Mouse (Mus musculus) frontal cortex, postnatal 14 days (tissue): ENCODE measurements around the gene Cd68.

Experiments used
- DNase-seq, 2 experiments: peaks; one replicate each; pipeline ENCODE4 v3.0.0; 2022; ENCODE audit warnings: low spot score in 2 of 2

The Cd68 gene

DNA sequence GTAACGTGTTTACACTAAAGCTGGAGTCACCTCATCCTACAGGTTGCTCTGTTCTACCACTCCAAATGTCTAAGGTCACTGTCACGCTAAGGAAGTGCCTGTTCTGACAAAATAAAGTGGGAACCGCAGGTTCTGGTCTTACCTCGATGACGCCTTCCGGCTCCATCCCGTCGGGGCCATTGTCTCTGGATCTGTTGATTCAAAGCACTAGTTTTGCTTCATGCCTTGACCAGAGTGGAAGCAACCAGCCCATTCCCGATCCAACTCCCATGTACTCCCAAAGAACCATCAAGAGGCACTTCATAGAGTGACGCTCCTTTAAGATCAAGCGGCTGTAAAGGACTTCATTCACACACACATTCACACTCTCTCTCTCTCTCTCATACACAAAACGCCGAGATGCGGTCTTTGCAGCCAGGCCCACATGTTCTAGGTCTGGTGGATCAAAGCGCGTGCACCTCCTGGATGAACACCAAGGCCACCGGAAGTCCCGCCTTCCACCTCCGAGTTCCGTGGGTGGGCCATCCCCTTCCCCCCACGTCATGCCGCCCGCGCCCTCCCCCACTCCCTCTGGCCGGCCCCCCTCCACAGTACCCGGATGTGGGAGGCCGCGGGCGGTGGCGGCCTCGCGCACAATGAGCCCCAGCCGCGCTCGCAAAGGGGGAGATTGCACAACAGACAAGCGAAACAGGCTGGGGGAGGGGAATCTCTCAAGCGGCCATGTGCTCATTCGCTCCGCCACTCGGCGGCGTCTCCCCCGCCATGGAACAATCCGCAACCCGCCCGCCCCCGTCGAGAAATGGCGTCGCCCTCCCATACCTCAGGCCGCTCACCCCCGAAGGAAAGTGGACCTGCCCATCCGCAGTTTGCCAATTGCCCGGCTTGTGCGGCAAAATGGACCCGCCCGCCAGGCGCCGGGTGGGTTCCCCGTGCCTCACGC is 5.1 kb upstream of the Cd68 start:
- DNase-seq = peak; percentile 84 to 88

DNA sequence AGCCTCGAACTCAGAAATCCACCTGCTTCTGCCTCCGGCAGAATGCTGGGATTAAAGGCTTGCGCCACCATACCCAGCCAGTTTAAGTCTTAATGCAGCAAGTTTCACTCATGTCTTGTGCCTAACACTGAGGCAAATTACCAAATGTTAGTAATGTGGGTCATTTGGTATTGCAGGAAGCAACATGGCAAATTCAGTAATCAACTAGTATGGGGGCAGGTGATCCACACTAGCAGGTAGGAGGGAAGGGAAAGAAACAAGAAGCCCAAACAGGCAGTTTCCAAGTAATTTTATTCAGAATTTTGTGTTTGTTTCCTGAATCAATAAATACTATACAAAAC is 682 bp upstream of the Cd68 start:
- DNase-seq = no peak

DNA sequence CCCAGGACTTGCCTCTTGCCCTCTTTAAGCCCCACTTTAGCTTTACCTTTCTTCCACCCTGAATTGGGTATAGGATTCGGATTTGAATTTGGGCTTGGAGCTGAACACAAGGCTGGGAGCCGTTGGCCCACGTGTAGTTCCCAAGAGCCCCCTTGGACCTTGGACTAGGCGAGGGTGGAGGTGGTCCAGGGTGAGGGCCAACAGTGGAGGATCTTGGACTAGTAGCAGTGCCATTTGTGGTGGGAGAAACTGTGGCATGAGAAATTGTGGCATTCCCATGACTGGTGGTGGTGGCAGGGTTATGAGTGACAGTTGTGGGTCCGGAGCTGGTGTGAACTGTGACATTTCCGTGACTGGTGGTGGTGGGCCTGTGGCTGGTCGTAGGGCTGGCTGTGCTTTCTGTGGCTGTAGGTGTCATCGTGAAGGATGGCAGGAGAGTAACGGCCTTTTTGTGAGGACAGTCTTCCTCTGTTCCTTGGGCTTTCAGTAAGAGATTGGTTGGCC is 444 bp downstream of the Cd68 start:
- no peak for DNase-seq

DNA sequence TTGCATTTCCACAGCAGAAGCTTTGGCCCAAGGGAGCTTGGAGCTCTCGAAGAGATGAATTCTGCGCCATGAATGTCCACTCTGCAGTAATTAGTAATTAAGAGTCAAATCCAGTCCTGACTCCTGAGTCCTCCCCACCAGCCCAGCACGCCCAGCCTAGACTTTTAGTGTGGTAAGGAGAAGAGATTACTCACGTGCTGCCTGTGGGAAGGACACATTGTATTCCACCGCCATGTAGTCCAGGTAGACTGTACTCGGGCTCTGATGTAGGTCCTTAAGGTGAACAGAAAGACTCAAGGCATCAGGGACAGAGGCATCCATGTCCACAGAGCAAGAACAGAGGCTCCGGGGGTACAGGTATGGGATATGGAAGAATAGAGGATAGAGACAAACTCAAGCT is 1.1 kb downstream of the Cd68 start:
- no peak for DNase-seq

DNA sequence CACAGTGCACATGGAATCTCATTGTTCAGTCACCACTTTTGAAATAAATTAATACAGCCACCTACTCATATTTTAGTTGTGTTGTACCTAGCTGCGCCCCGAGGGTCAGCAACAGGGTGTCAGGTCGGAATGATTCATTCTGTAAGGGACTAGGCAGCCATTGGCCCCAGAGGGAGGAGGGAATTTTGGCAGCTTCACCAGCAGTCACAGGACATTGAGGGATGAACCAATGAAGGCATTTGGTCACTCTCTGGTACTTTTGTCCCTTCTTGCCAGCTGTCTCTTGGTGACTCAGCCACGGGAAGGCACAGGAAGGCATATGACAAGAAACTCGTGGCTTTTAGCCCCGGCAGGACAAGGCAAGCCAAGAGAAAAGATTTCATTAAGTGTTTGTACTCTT is 2.2 kb downstream of the Cd68 start:
- no peak for DNase-seq

DNA sequence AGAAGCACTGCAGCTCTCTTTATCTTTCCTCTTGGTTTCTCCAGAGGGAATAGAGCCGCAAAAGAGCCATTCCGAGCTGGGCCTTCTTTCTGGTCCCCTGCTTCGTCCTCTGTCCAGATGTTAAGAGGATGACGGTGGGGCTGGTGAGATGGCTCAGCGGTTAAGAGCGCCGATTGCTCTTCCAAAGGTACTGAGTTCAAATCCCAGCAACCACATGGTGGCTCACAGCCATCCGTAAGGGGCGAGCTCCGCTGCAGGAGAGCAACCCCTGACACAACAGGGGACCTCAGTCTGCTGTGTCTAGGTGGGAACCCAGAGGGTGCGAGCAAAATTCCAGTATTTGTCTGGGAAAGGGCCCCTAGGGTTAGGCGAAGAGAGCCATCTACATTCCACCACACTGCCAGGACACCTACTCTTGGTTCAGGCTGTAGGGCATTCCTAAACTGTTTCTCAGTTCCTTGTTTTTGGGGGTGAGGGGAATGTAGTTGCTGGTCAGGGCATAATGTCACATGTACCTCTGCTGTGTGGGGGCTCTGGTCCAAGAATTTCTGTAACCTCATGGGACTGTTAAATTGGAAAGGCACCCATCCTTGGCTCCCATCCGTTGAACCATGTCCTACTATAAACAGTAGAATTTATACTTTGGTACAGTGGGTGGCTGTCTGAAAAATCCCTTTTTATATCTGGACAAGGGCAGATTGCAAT is 2.8 kb downstream of the Cd68 start:
- no peak for DNase-seq

DNA sequence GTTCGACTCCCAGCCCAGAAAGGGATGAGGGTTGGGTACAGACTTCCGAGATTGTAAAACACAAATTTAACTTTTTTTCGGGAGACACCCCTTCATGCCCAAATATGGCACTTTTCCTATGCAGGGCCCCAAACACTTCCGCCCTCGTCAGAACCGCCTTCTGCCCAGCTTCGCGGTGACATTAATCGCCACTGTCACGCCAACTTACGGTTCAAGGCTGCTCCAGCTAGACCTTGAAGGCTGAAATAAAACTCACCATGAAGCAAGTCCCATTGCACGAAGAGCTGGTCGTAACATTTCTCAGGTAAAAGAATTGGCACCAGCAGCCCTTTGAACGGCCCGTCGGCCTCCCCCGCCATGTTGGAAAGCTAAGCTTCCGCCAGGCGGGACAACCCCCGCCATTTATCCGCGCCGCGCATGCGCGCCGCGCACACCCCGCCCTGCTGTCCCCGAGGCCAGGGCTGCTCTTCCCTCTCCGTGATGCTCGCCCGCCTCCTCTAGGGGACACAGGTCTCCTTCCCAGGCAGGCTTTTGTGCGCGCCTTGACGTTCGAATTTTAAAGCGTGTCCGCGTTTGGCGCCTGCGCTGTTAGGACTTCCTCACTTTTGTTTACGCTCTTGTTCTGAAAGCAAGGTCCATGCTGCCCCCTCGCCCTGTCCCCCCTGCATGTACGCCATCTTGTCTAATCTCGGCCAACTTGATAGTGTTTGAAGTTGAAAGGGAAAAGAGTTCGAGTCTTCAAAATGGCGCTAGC is 3.6 kb downstream of the Cd68 start, which contains the start of gene Mpdu1:
Mpdu1 (minus strand) TSS at position 430 of the 754 bp plus-strand sequence.
- DNase-seq = peak; percentile 91 to 94

DNA sequence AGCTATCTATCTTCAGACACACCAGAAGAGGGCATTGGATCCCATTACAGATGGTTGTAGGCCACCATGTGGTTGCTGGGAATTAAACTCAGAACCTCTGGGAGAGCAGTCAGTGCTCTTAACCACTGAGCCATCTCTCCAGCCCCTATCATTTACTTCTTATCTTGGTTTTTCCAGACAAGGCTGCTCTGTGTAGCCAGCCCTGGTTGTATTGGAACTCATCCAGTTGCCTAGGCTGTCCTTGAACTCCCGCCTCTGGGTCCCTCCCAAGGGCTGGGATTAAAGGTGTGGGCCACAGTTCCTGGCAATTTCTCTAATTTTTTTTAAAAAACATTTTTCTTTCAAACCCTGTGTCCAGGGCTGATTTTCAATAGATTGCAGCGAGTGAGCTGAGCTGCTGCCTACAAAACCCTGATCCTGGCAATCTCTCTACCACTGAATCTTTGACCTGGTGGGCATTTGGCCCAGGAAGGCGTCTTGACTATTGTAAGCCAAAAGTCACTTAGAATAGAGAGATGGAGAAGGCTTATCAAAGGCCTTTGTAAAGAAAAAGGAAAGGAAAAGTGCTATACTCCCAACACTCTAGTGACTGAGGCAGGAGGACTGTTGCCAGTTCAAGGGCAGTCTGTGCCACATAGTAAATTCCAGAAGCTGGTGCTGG is 4.6 kb downstream of the Cd68 start:
- no peak for DNase-seq

DNA sequence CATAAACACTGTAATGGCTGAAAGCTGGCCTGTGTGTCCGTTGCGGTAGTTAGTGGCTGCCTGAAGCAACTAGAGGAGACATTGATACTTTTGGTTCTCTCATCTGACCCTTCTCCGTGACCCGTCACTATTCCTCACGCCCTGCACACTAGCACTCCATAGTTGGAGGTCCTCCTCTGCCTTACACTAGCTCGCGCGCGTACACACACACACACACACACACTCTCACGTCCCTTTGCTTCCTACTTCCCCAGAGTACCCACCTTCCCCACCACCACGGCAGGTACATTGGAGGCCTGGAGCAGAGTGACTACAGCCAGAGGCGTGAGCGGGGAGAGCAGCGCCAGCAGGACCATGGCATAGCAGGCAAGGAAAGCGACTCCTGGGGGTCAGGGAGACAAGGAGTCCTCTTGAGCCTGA is 8.5 kb downstream of the Cd68 start:
- DNase-seq = no peak

DNA sequence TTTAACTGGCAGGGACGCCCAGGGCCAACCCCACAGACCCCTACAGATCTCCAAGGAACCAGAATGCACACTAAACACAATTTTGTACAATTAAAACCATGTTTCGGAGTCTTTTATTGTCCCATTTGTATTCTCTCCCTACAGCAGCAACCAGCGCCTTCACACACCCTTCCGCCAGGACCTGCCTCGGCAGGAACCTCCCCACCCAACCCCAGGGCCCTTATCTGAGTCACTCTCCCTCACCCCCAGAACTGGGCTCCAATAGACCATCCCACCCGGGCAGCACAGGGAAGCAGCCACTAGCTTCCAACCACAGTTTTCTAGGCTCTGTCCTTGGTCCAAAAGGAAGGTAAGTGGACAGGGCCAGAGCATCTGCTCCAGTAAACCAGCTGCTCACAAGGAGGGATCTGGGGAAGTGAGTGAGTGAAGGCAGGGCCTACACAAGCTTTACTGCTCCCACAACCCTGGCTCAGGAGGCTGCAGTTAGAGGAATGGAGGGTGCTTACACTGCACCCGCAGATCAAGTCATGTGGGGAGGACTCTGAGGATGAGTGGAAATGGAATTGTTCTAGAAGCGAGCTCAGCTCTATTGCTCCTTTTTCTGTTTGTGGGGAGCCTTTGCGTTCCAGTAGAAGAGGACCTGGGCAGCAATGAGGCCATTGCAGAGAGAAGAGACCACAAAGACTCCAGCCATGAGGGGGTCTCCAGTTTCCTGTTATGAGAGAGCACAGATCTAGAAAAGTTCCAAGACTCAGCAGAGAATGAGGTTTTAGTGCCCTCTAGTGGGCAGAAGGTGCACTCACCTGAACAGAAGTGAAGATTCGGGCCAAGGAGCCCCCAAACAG is 9.1 kb downstream of the Cd68 start:
- DNase-seq = no peak

DNA sequence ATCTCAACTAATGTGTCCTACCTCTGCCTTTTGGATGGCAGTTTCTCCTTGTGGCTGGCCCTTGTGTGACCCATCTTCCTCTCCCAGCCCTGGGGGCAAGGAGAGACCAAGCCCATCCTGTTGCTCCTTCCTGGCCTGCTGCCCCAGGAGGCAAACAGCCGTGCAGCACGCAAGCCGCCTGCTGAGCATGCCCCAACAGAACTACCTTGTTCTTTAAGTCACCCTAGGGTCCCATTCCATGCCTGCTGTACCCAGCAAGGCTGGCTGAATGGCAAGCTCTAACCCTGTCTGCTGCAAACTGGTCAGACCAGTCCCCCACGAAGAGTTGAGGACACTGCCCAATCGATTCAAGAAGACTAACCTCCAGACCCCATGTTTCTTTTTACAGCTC is 9.9 kb downstream of the Cd68 start:
- DNase-seq = no peak

DNA sequence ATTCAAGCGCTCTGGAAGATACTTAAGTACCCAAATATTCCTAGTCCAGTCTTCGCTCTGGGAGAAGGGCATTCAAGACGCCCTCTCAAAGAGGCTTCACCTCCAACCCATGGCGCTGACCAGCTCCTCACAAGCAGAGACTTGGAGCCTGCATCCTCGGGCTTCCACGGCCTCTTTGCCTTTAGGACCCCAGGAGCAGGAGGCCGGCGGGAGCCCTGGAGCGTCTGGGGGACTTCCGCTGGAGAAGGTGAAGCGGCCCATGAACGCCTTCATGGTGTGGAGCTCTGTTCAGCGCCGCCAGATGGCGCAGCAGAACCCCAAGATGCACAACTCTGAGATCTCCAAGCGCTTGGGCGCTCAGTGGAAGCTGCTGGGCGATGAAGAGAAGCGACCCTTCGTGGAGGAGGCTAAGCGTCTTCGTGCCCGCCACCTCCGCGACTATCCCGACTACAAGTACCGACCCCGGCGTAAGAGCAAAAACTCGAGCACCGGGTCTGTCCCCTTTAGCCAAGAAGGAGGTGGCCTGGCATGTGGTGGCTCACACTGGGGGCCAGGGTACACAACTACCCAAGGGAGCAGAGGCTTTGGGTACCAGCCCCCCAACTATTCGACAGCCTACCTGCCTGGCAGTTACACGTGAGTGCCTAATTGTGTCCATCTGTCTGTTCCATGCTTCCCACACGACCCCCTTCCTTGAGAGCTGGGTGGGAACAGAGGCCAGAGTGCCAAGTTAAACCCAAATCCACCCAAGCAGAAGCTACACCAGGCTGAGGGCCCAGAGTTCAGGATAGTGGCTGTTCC is 10.5 kb downstream of the Cd68 start, which contains the start of gene Sox15:
Sox15 (plus strand) TSS at position 51 of the 801 bp plus-strand sequence.
- DNase-seq = peak in 1 of 2 experiments; percentile 69

DNA sequence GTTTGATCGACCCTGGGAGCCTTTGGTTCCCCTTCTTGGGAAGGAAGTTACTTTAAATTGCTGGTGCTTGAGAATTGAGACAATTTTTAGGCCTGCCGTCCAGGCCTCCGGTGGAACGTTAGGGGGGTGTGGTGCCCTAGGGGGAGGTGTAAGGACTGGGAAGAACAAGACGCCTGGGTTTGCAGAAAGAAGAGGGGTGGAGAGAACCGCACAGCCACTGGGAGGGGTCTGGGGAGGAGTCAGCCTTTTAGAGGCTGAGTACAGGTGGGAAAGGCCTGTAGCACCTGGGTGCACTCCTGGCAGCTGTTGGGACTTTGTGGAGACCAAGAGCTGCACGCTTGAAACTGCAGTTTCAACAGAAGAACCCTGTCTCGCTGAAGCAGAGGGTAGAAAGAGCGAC is 11.2 kb downstream of the Cd68 start:
- DNase-seq = no peak

DNA sequence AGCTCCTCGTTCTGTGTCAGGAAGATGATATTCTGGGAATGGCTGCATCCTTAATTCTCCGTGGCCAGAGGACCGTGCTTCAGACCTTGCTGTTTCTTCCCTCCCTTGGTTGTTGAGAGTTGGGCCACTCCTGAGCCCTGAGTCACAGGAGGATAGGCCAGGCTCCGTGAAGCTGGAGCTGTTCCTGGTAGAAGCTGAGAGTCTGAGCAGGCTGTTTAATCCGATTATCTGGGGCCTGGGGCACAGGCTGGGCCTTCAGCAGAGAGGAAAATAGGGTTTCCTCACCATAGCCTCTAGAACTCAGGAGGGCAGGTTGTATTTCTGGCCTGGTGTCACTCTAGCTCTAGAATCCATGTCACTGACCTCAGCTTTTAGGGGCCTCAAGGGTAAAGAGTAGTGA is 12.6 kb downstream of the Cd68 start:
- no peak for DNase-seq

DNA sequence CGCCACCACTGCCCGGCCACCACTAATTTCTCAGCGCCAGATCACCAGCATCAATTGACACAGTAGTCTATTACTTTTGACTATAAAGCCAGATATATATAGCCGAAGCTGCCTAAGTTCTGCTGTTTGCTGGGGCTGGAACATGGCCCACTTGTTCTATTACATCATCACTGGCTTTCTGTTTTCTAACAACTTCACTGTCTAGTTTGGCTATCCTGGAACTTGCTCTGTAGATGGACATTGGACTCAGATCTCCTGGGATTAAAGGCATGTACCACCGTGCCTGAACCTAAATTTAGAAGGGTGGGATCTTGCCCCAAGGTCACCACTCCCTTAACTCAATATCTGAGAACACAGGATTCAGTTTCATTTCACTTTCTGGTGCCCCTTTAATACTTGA is 20.1 kb downstream of the Cd68 start:
- DNase-seq = no peak

DNA sequence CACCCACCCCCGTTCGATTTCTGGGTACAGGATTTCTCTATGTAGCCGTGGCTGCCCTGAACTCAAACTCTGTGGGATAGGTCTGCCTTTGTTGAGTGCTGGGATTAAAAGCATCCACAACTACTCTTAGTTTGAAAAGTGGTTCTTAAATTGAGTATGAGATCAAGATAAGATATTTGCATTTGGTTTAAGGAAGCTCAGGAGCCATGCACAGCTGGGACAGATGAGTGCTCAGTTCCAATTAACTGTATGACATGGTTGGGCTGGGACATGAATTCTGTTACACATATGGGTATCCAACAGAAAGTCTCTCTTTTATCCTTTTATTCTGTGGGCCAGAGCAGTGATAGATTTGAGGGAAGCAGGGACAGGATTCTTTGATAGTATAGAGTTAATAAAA is 30.5 kb downstream of the Cd68 start:
- no peak for DNase-seq

DNA sequence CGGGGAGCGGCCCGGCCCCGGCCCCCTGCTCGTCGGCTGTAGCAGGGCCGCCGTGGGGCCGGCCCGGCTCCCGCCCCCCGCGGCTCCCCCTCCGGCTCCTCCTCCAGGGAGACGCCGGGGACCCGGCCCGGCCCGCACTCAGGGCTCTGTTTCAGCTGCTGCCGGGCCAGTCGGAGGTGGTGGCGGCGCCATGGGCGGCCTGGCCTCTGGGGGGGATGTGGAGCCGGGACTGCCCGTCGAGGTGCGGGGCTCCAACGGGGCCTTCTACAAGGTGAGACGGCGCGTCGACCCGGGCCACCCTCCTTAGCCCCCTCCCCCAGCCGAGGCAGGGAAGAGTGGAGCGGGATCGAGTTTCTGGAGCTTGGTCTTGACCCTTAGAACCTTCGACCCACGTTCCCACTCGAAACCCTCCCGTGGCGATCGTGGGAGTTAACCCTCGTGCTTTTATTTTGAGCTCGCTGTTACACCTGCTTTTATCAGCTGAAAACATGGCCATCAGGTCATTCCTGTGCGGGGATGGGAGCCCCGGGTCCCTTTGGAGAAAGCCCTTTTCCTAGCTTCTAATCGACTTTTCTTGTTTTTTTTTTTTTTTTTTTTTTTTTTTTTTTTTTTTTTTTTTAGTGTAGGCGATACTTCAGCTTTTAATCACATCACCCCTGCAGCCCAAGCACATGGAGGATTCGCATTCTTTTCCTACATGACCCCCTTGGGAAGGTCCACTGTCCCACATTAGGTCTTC is 32.7 kb downstream of the Cd68 start:
- DNase-seq = peak in 1 of 2 experiments; percentile 35

DNA sequence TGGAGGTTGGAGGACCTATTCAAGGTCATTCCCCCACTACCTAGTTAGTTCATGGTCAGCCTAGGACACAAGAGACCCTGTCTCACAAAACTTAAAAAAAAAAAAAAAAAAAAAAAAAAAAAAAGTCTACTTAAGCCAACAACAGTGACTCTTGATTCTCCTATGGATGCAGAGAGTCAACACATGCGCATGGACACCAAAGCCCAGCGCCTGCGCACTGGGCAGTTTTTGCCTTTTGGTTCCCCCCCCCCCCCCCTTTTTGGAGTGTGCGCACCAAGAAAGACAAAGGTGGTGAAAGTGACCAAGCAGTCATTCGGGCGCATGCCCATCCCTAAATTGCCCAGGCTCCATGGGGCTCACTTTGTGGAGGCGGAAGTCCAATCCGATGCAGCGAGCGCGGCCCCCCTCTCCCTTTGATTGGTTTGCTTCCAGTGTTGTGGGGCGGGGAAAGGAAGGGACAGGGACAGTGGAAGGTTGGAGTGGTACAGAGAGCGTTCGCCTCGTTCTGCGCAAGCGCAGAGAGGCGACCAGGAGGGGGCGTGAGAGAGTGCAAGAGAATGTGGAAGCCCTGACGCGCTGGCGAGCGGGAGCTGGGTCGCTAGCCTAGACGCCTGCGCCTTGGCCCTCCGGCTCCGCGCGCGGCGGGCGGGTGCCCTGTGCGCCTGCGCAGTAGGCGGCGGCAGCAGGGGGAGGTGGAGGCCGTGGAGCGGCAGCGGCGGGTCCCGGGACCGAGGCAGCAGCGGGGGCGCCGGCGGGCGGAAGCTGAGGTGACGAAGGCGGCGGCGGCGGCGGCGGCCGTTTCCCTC is 33.5 kb downstream of the Cd68 start, which contains the start of gene Fxr2:
Fxr2 (plus strand) TSS at position 707 of the 806 bp plus-strand sequence.
- peak; percentile 100 for DNase-seq
